Mouse (Mus musculus): ENCODE data around the gene Nrxn1.

The Nrxn1 gene

DNA sequence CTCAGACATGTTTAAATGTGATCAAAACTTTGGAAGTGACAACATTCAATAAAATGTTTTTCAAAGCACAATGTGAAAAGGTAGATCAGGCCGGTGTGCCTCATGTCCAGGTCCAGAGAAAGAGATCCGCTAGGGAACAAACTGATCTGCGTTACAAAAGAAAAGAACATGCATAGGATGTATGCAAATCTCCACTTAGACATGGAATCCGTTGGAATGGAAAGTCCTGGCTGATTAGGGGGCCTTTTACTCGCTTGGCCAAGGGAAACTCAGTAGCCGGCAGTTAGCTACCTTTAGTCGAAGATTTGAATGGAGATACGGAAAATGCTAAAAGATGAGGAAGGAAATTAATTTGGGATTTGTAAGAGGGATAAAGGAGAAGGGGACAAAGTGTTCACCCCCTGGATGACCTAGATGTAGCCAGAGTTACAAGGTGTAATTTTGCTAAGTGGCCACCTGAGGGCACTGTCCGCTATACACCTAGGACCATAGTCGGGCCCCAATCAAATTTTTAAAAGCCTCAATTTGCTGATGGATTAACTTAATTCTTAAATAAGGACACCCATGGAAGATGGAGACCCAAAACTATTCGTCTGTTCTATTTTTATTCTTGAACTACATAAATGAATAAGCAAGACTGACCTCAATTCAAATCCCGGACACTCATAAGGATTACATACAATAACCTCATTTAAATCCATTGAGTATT lies 508.9 kb downstream of the Nrxn1 start:
- DNase-seq (ENCODE audit: low read depth, low spot score): peak; percentile 66

- DNase-seq (ENCODE audit: low read depth, low spot score): no peak
Observed at GRCm38 (mm10) chr17:90583196-90583595, 509.7 kb downstream of the Nrxn1 start.

GRCm38 (mm10) chr17:90569877-90570276 lies 523.0 kb downstream of the Nrxn1 start:
- no peak for DNase-seq (ENCODE audit: low read depth, low spot score)

GRCm38 (mm10) chr17:90565186-90565585 lies 527.7 kb downstream of the Nrxn1 start:
- DNase-seq (ENCODE audit: low read depth, low spot score): no peak

- DNase-seq (ENCODE audit: low read depth, low spot score): no peak
Observed at GRCm38 (mm10) chr17:90556376-90556775, 536.5 kb downstream of the Nrxn1 start.

DNA sequence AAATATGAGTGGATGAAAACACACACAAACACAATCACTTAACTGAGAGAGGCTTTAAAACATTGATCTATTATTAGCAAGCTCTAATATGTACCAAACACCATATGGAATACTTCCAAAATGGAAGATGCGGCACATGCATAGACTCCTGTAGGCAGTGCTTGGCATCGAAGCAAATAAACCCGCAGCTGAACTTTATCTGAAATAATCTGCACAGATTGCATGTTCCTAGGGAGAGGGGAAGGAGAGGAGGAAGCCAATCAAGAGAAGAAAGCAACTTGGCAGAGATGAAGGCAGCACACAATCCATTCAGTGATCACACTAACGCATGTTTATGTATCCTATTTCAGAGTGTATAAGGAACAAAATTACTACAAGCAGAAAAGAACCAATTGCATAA lies 542.5 kb downstream of the Nrxn1 start:
- no peak for DNase-seq (ENCODE audit: low read depth, low spot score)

- no peak for DNase-seq (ENCODE audit: low read depth, low spot score)
Observed at GRCm38 (mm10) chr17:90546806-90547205, 546.1 kb downstream of the Nrxn1 start.

GRCm38 (mm10) chr17:90544639-90545259 lies 548.1 kb downstream of the Nrxn1 start:
- DNase-seq (ENCODE audit: low read depth, low spot score): no peak

DNA sequence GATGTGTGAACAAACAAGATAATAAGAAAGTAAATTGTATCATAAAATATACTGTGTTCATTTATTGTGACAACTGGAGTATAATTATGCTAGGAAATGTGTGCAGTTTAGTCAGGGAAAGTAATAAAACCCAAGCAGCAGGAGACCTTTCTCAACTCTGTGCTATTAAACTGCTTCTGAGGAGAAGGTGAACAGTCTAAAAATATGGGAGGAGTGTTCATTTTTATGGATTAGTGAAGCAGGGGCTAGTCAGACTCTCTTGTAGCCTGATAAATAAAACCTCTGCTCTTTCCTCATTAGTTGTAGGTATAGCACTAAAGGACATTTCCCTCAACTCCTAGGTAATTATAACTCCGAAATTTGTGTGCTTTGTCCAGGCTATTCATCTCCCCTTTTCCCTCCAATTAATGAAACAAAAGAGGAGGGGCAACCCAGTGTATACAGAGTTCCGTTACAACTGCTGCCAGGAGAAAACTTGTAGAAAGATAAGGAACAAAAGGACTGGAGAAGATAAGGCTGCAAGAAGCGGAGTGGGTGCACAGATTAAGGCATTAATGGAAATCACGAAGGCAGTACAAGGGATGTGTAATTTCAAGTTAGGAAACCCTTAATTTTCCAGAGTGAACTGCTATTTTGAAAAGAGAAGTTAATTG lies 548.8 kb downstream of the Nrxn1 start:
- no peak for DNase-seq (ENCODE audit: low read depth, low spot score)

DNA sequence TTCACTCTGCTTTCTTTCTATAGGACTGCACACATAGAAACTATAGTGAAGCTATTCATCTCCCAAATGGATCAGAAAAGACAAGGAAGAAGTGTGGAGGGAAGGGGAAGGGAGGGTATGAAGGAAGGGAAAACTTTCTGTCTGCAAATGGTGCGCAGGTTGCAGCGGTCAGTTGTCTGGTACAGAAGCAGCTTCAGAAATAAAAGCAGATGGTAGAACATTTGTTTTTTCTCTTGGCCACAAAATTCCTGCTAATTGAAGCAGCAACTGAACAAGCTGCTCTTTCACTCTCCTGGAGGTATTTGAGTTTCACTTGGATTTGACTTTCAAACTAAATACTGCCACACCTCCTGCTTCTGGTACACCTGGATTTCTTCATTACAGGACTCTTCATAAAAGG lies 561.4 kb downstream of the Nrxn1 start:
- DNase-seq (ENCODE audit: low read depth, low spot score): no peak

DNA sequence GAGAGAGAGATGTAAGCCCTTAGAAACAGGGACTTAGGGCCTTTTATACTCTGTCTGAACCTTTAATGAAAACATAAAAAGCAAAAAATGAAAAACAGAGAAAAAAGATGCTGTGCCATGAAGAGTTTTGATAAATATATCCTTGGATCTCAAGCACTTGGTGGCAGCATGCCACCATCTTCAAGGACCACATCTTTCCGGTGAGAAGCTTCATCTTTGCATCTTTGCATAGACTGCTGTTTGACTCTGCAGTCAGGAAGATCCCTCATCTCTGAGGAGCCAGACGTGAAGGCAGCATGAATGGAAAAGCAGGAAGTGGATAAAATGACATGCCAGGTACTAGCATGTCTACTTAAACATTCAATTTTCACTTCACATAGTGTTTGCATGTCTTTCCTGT lies 586.8 kb downstream of the Nrxn1 start:
- no peak for DNase-seq (ENCODE audit: low read depth, low spot score)

- peak; percentile 6 for DNase-seq (ENCODE audit: low read depth, low spot score)
Observed at GRCm38 (mm10) chr17:90503999-90504398, 588.9 kb downstream of the Nrxn1 start.

DNA sequence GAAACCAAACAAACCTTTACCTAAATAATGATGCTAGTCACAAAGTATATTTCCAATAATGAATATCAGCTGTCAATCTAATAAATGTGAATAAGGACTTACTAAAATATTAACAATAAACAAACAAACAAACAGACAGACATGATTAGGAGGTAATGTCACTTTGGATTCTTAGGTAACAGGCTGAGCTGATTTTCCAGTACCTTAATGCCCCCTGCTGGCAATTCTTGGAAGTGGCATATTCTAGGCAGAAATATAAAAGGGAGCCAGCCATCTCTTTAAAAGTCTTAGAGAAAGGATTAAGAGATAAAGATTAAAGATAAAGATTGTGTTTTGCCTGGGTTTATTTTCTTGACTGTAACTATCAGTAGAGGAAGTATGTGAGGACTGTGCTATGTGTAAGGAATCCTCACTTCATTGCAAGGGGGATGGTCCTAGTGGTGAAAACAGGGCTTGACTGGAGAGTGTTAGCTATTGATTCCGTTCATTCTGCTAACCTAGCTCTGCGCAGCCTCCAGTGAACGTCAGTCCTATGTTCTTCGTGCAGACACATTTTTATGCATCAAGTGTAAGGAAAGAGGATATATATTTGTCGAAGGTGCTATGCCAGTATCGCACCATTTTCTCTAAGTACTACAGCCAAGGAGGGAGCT lies 591.7 kb downstream of the Nrxn1 start:
- DNase-seq (ENCODE audit: low read depth, low spot score): peak; percentile 54

DNA sequence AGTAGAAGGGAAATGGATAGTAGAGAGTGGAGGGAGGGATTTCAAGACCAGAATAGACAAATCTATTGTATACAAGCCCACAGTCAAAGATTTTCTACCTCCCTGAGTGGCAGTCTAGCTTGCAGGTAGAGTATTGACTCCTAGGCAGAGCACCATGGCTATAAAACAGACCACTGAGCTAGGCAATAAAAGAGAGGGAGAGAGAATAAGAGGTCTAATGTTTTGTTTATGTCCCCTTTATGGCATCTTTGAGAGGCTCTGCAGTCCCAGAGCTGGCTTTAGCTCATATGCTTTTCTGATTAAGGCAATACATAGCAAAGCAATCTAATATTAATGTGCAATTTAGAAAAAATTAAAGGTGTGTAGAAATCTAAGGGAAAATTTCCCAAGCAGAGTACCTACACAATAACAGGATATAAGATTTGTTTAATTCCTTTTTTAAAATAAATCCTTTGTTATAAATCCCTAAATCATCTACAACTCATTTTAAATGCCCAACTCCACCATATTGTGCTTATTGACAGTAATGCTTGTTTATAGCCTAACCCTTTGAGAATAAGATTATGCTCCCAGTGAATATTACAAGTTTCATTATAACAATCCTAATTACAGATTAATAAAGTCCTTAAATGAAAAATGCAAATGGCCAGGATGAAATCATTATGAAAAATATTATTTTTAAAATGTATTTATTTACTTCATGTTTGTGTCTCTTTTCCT lies 613.2 kb downstream of the Nrxn1 start:
- DNase-seq (ENCODE audit: low read depth, low spot score): no peak

- peak; percentile 17 for DNase-seq (ENCODE audit: low read depth, low spot score)
Observed at GRCm38 (mm10) chr17:90456748-90457147, 636.1 kb downstream of the Nrxn1 start.

- DNase-seq (ENCODE audit: low read depth, low spot score): peak; percentile 39
Observed at GRCm38 (mm10) chr17:90455904-90456303, 637.0 kb downstream of the Nrxn1 start.

DNA sequence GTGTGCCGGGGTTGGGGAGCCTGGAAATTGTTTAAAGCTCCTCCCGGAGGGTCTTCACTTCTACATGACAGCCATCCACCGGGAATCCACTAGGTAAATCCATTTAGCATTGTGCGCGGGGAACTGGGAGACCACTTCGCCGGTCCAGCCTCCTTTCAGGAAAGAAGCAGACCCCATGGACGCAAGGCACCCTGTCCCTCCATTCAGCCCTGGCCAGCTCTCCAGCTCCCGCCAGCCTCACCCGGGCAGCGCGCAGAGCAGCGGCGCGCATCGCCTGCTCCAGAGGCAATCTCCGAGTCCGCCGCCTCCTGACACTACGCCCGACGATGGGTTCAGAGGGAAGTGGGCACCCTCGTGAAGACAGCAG lies 637.5 kb downstream of the Nrxn1 start:
- no peak for DNase-seq (ENCODE audit: low read depth, low spot score)

DNA sequence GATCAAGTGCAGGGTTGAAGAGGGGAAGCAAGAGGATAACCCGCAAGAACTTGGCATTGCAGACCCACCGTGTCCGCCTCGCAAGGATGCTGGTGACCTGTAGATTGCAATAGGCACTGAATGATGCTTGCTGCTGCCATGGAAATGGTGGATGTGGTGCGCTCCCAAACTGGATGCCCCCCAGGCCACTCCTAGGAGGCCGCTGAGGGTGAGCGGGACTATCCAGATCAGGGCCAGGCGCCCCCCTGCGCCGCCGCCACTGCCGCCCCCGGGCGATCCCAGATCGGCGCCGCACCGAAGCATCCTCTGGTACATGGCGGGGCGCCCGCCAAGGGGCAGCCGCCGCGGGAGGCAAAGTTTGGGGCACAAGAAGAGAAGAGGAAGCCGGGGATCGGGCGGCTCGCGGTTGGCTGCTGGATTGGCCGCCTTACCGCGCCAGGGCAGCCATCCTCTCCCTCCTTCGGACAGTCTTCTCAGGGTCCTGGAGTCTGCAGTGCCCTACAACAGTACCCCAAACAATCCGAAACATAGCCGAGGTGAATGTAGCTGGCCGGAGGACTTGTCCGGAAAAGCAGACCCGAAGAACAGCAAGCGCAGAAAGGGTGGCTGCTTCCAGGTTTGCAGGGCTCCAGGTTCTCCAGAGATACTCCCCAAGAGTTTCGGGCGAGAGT lies 638.0 kb downstream of the Nrxn1 start:
- DNase-seq (ENCODE audit: low read depth, low spot score): peak; percentile 55

DNA sequence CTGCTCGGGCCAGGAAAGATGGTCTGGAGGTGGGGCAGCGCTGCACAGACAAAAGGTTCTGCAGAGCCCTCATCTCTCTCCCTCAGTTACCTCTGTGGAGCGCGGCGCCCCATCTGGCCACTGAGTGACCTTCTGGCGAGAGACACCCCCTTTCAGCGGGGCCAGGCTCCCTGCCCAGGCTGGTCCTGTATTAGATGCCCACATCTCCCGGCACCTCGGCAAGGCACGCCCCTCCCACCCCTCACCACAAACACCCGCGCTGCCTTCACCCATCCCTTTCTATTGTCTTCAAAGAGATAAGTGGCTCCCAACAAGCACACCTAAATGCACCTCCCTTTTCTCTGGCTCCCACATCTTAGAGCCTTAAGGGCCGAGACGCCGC lies 638.5 kb downstream of the Nrxn1 start:
- DNase-seq (ENCODE audit: low read depth, low spot score): no peak

GRCm38 (mm10) chr17:90453280-90453679 lies 639.6 kb downstream of the Nrxn1 start:
- DNase-seq (ENCODE audit: low read depth, low spot score): no peak

DNA sequence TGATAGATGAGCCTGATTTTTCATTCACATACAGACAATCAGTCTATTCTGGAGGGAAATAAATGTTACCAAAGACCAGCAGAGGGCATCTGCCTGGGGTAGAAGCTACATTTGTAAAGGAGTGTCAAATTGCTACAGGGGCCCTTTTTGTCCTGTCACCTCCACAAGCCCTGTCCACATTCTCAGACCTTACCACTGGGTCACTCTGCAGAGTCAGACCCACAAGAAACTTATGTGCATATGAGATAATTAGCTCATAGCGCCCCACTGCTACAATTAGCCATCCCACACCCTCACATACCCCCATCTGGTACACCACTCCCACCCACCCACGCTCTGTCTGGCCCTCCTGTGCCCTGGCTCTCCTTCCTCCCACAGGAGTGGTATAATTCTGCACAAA lies 640.1 kb downstream of the Nrxn1 start:
- DNase-seq (ENCODE audit: low read depth, low spot score): peak; percentile 21

Measured in ZHBTc4 (cell line).